Mouse (Mus musculus): ENCODE data around the gene Tmem150c. TPM values are rescaled to one million over a fixed set of nuclear protein-coding genes. Genes with fewer than 3 reads are reported as not detected.

Tmem150c gene
- total RNA-seq, 2 experiments from 2014 or later = 1.2 to 1.3 TPM

- intact Hi-C loops (cut with DNase I) = no loop called here
- no peak for DNase-seq
These were observed 122.9 kb downstream of the Tmem150c start for GRCm38 (mm10) chr5:100036681-100037080.

- intact Hi-C loops (cut with DNase I) = no loop called here
- no peak for DNase-seq
These were observed 123.7 kb downstream of the Tmem150c start for GRCm38 (mm10) chr5:100035950-100036349.

- no peak for DNase-seq
- intact Hi-C loops (cut with DNase I) = no loop called here
These were observed 127.0 kb downstream of the Tmem150c start for GRCm38 (mm10) chr5:100032646-100033045.

GRCm38 (mm10) chr5:100032107-100032506 is 127.5 kb downstream of the Tmem150c start:
- no peak for DNase-seq
- intact Hi-C loops (cut with DNase I) = no loop called here

- intact Hi-C loops (cut with DNase I) = no loop called here
These were observed 129.5 kb downstream of the Tmem150c start for GRCm38 (mm10) chr5:100030069-100030468.

More at GRCm38 (mm10) chr5:100030069-100030468, 129.5 kb downstream of the Tmem150c start:
- no peak for DNase-seq

Other genes starting within 250 kb of the Tmem150c start
- 10 to 100 TPM; 51.4 to 63.8 TPM for gene Hnrnpd, start 180.9 kb downstream of the Tmem150c start, total RNA-seq (2021)
- under 1 TPM in 1 of 2 experiments, not detected in 1; 0.46 TPM for gene 4930524J08Rik, start 180.7 kb downstream of the Tmem150c start, total RNA-seq (2021)
- gene Hnrnpdl, start 120.1 kb downstream of the Tmem150c start, total RNA-seq (2021) = 10 to 100 TPM; 63.2 to 70.9 TPM
- 1 to 10 TPM; 5.9 to 7.0 TPM for gene Enoph1, start 119.8 kb downstream of the Tmem150c start, total RNA-seq (2021)

All from gastrocnemius, postnatal 36 days (tissue).